Mouse (Mus musculus) liver, embryonic 11.5 days (tissue): ENCODE data around the gene Hcn2. TPM values are rescaled to one million over a fixed set of nuclear protein-coding genes. Genes with fewer than 3 reads are reported as not detected.

ENCODE experiments used
- ATAC-seq: fragments of 200-750 bp; cut with Nextera tagmentation; replicated peaks from 2 replicates; pipeline ENCODE4 v1.8.0; 2017; ENCODE audit warnings: moderate number of reproducible peaks, mild to moderate bottlenecking, moderate TSS enrichment, moderate library complexity; ENCODE audit not compliant: low FRiP score
- DNase-seq: peaks from one replicate; pipeline ENCODE4 v3.0.0-alpha.2; 2017; ENCODE audit warnings: low spot score
- H3K27ac ChIP-seq: fragments of 300-500 bp; sonication (generic); 2 replicates; pipeline ENCODE4 v1.5.1; 2014; ENCODE audit warnings: mild to moderate bottlenecking, low read depth, low read length, control low read depth
- H3K27me3 ChIP-seq: fragments of 300-500 bp; sonication (generic); replicated peaks from 2 replicates; pipeline ENCODE4 v1.6.1; 2014; ENCODE audit warnings: low read length, mixed read lengths; ENCODE audit not compliant: control insufficient read depth, insufficient read depth
- H3K36me3 ChIP-seq: fragments of 300-500 bp; sonication (generic); 2 replicates; pipeline ENCODE4 v1.6.1; 2014; ENCODE audit warnings: mild to moderate bottlenecking, low read length, moderate library complexity, mixed read lengths; ENCODE audit not compliant: control insufficient read depth, insufficient read depth
- H3K4me1 ChIP-seq: fragments of 300-500 bp; sonication (generic); replicated peaks from 2 replicates; pipeline ENCODE4 v1.6.1; 2014; ENCODE audit warnings: low read length, mixed read lengths; ENCODE audit not compliant: control insufficient read depth, insufficient read depth
- H3K4me2 ChIP-seq: fragments of 300-500 bp; sonication (generic); 2 replicates; pipeline ENCODE4 v1.6.1; 2014; ENCODE audit warnings: mild to moderate bottlenecking, control low read depth, moderate library complexity
- H3K4me3 ChIP-seq: fragments of 300-500 bp; sonication (generic); 2 replicates; pipeline ENCODE4 v1.5.1; 2014; ENCODE audit warnings: low read depth, low read length, control low read depth
- H3K9ac ChIP-seq: fragments of 300-500 bp; sonication (generic); 2 replicates; pipeline ENCODE4 v1.6.1; 2014; ENCODE audit warnings: low read depth, low read length, control low read depth
- H3K9me3 ChIP-seq: fragments of 300-500 bp; sonication (generic); 2 replicates; pipeline ENCODE4 v1.6.1; 2016; ENCODE audit warnings: low read length, inconsistent platforms, mixed read lengths; ENCODE audit not compliant: control insufficient read depth
- WGBS: fragments of 180-500 bp; shearing (Covaris S2); extraction: QIAGEN DNeasy Blood & Tissue Kit; methylation state at CpG from one replicate; pipeline ENCODE4 v1.1.7; 2014; 5-methylcytosine and 5-hydroxymethylcytosine counted together
- polyA plus RNA-seq: library from polyadenylated mRNA; unstranded; fragments of >200 nt; fragmentation: Nextera tagmentation; extraction: Ambion mirVana; gene quantifications from 2 replicates; pipeline ENCODE4 v1.2.1, GENCODE M21; 2014

Gene Hcn2
- polyA plus RNA-seq, 1 experiment from 2014 or later, result not detected

DNA sequence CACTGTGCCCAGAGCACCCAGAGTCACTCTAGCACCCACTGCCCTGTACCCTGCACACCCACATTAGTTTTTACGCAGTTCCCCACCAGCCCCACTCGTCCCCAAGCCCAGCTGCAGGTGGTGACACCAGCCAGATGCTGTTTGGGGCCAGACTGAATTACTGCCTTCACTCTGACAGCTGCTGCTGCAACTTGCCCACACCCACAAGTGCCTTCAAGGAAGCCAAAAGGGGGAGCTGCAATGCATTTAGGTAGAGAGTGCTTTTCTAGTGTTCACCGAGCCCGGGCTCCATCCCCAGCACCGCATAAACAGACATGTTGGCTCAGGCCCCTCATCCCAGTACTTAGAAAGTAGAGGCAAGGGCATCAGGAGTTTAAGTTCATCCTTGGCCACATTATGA, 65.5 kb downstream of the Hcn2 start:
- peaks cover 41% of the 10 kb centered on the region for H3K27me3 ChIP-seq
- H3K36me3 ChIP-seq, result no peaks in the 10 kb centered on the region
- no peak overlapping the region for H3K4me3 ChIP-seq
- no peaks in the 10 kb centered on the region for H3K9me3 ChIP-seq
- 67% methylated on average over 5 of the region's 5 CpGs for WGBS
- H3K4me1 ChIP-seq, result peaks cover 17% of the 10 kb centered on the region
- H3K27ac ChIP-seq, result no peak overlapping the region
- DNase-seq, result no peak
- H3K4me2 ChIP-seq, result 0 out of 2 replicates have a peak overlapping the region, but pooled peaks have one; percentile 5
- no peak for ATAC-seq
- H3K9ac ChIP-seq, result no peak overlapping the region

DNA sequence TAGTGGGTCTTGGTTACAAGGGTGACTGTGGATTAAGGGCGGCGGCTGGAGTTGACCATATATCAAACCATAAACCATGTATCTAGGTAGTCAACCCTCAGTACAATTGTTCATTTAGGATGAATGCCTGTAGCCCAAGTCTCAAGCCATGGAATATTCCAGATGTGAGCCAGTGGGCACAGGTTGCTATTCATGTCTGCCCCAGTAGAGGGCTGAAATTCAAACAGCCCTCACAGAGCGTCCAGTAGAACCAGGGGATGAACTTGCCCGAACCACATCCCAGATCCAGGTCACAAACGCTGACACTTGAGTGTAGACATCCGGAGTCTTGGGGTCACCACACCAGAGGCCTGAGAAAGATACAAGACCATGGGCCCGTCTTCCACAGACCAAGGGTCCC, 66.6 kb downstream of the Hcn2 start:
- H3K4me2 ChIP-seq, result no peak overlapping the region
- no peaks in the 10 kb centered on the region for H3K9me3 ChIP-seq
- H3K4me3 ChIP-seq, result no peak overlapping the region
- H3K27me3 ChIP-seq, result peaks cover 30% of the 10 kb centered on the region
- ATAC-seq (no peak), DNase-seq (no peak)
- H3K36me3 ChIP-seq, result no peaks in the 10 kb centered on the region
- WGBS, result 62% methylated on average over 7 of the region's 7 CpGs
- H3K4me1 ChIP-seq, result peaks cover 7% of the 10 kb centered on the region
- no peak overlapping the region for H3K9ac ChIP-seq
- no peak overlapping the region for H3K27ac ChIP-seq

DNA sequence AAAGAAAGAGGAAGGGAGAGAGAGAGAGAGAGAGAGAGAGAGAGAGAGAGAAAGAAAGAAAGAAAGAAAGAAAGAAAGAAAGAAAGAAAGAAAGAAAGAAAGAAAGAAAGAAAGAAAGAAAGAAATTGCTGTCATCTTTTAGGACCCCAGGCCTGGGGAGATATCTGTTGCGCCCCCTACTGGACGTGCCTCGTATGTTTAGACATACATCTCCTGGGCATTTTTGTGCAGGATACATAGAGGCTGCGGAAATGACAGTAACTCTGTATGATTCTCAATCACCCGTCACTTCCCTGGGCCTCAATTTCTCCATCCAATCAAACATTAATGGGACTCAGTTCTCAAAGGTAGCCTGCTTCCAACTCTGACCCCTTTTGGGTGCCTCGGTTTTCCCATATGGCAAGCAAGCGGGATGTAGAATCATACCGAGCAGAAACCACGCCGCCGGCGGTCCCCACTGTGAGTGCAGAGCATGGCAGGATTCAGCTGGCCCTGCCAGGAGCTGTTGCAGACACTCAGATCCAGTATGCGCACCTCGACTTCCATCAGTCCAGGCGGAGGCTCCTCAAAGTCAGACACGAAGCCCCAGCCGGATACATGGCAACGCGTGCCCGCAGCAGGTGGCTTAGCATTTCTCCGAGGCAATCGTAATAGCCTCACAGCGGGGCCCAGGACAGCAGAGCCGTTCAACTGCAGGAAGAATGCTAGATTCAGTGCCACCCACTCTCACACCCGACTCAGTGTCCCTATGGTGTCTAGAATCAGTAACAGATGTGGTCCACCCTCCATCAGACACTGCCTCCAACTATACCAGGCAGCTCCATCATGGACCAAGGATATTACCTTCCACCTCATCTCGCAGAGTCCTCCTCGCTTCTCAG, 67.7 kb downstream of the Hcn2 start:
- Histone ChIP-seq H3K27me3 (peaks cover 19% of the 10 kb centered on the region), H3K4me1 (peaks cover 13% of the 10 kb centered on the region), H3K4me3 (no peak overlapping the region), H3K27ac (no peak overlapping the region), H3K9ac (no peak overlapping the region), H3K4me2 (no peak overlapping the region), H3K9me3 (no peaks in the 10 kb centered on the region), H3K36me3 (no peaks in the 10 kb centered on the region)
- WGBS, result 45% methylated on average over 27 of the region's 27 CpGs
- DNase-seq, result no peak
- ATAC-seq, result no peak

Other genes with a start within 250 kb of the Hcn2 start
- gene Vmn2r83, start 247.9 kb upstream of the Hcn2 start, polyA plus RNA-seq, result not detected in 2 replicates
- 27.1 and 30.1 TPM in 2 replicates for gene Plpp2, start 182.8 kb upstream of the Hcn2 start, polyA plus RNA-seq
- 33.1 and 36.5 TPM in 2 replicates for gene Mier2, start 161.4 kb upstream of the Hcn2 start, polyA plus RNA-seq
- not detected in 2 replicates for gene Theg, start 129.3 kb upstream of the Hcn2 start, polyA plus RNA-seq
- not detected in 2 replicates for gene C2cd4c, start 102.6 kb upstream of the Hcn2 start, polyA plus RNA-seq
- 2.0 and 2.1 TPM in 2 replicates for gene Shc2, start 78.7 kb upstream of the Hcn2 start, polyA plus RNA-seq
- gene Odf3l2, start 70.9 kb upstream of the Hcn2 start, polyA plus RNA-seq, result not detected in 2 replicates
- gene Madcam1, start 52.1 kb upstream of the Hcn2 start, polyA plus RNA-seq, result 1.1 and 1.4 TPM in 2 replicates
- gene Tpgs1, start 47.3 kb upstream of the Hcn2 start, polyA plus RNA-seq, result 48.5 and 50.5 TPM in 2 replicates
- gene Cdc34, start 34.4 kb upstream of the Hcn2 start, polyA plus RNA-seq, result 213 and 236 TPM in 2 replicates
- 0.16 and 0.45 TPM in 2 replicates for gene Gzmm, start 27.6 kb upstream of the Hcn2 start, polyA plus RNA-seq
- gene Bsg, start 12.1 kb upstream of the Hcn2 start, polyA plus RNA-seq, result 992 and 1,001 TPM in 2 replicates
- 36.5 and 41.5 TPM in 2 replicates for gene Polrmt, start 29.9 kb downstream of the Hcn2 start, polyA plus RNA-seq
- gene Fgf22, start 38.4 kb downstream of the Hcn2 start, polyA plus RNA-seq, result 0.23 TPM in 1 of 2 replicates, not detected in the other
- gene Rnf126, start 50.3 kb downstream of the Hcn2 start, polyA plus RNA-seq, result 105 and 119 TPM in 2 replicates
- 1.8 and 2.6 TPM in 2 replicates for gene Fstl3, start 60.6 kb downstream of the Hcn2 start, polyA plus RNA-seq
- gene Prss57, start 74.3 kb downstream of the Hcn2 start, polyA plus RNA-seq, result 1.5 and 1.7 TPM in 2 replicates
- 27.6 and 28.6 TPM in 2 replicates for gene Palm, start 76.9 kb downstream of the Hcn2 start, polyA plus RNA-seq
- gene Misp, start 104.4 kb downstream of the Hcn2 start, polyA plus RNA-seq, result 0.69 and 1.5 TPM in 2 replicates
- 329 and 336 TPM in 2 replicates for gene Ptbp1, start 137.8 kb downstream of the Hcn2 start, polyA plus RNA-seq
- gene Prtn3, start 157.8 kb downstream of the Hcn2 start, polyA plus RNA-seq, result 50.9 and 52.4 TPM in 2 replicates
- 17.6 and 20.9 TPM in 2 replicates for gene Plppr3, start 158.0 kb downstream of the Hcn2 start, polyA plus RNA-seq
- 11.1 and 11.8 TPM in 2 replicates for gene Elane, start 169.6 kb downstream of the Hcn2 start, polyA plus RNA-seq
- gene Cfd, start 174.2 kb downstream of the Hcn2 start, polyA plus RNA-seq, result not detected in 2 replicates
- 32.6 and 37.4 TPM in 2 replicates for gene Med16, start 192.3 kb downstream of the Hcn2 start, polyA plus RNA-seq
- 7.4 TPM in 1 of 2 replicates, not detected in the other for gene Gm26602, start 194.2 kb downstream of the Hcn2 start, polyA plus RNA-seq
- 0.66 and 0.75 TPM in 2 replicates for gene Kiss1r, start 200.3 kb downstream of the Hcn2 start, polyA plus RNA-seq
- 99.4 and 104 TPM in 2 replicates for gene R3hdm4, start 204.6 kb downstream of the Hcn2 start, polyA plus RNA-seq
- 10.8 and 12.4 TPM in 2 replicates for gene Arid3a, start 210.4 kb downstream of the Hcn2 start, polyA plus RNA-seq
- gene Wdr18, start 243.5 kb downstream of the Hcn2 start, polyA plus RNA-seq, result 164 and 171 TPM in 2 replicates